Comparison of ENCODE assay signal across 22 mouse cellular contexts in genomic region chr1:54844361-54844760, GRCm38 (mm10).
A peak's percentile ranks its signal among the peaks of the same experiment; 100 is the strongest.
DNase-seq lines count a peak whose midpoint lies in the region; ATAC-seq lines count a peak whose summit lies in the region.
"Had no signal": no experiment of that assay in that cellular context is flagged by ENCODE, and none has a peak within 500 bp of the region (broad histone marks: within the 10 kb centered on the region; RNA-seq: fewer than 3 reads in every experiment).

No protein-coding gene starts in this region.

- peak; percentile 13 for DNase-seq in forebrain, embryonic 11.5 days (ENCODE audit: low spot score)
- peak; percentile 43 for DNase-seq in 3T3-L1 (ENCODE audit: low read depth, low spot score)
- DNase-seq in Muller cell, postnatal 12 days (ENCODE audit: inconsistent ontology term): peak; percentile 91
- DNase-seq in skeletal muscle tissue, adult 2 months (ENCODE audit: low read depth, low spot score): peak; percentile 29
- DNase-seq in ovary, postnatal 36 days (ENCODE audit: low spot score): no peak
- DNase-seq: adrenal gland, adult 2 months; adrenal gland, postnatal 10 days; adrenal gland, postnatal 25 days; cerebellum, adult 11 months; cerebellum, adult 18-20 months; cerebellum, adult 8-10 months; cerebellum, adult 9-11 months; cerebellum, postnatal 14 days had no signal

- no peaks in the 10 kb centered on the region for H3K27me3 ChIP-seq in forebrain, embryonic 11.5 days (ENCODE audit: control insufficient read depth, insufficient read depth, low read length)
- no peaks in the 10 kb centered on the region for H3K27me3 ChIP-seq in forebrain, embryonic 15.5 days
- H3K27me3 ChIP-seq: embryonic facial prominence, embryonic 12.5 days; forebrain, embryonic 13.5 days had no signal

- no peaks in the 10 kb centered on the region for H3K4me1 ChIP-seq in forebrain, embryonic 11.5 days (replicated peaks; ENCODE audit: control insufficient read depth, insufficient read depth, low read length)
- peaks cover 2% of the 10 kb centered on the region; the same call in 1 of the 2 replicates for H3K4me1 ChIP-seq in forebrain, embryonic 15.5 days
- H3K4me1 ChIP-seq: forebrain, embryonic 13.5 days had no signal

- H3K36me3 ChIP-seq in forebrain, embryonic 11.5 days (ENCODE audit: control insufficient read depth, insufficient read depth, low read length): no peaks in the 10 kb centered on the region
- no peaks in the 10 kb centered on the region for H3K36me3 ChIP-seq in forebrain, embryonic 15.5 days
- H3K36me3 ChIP-seq: embryonic facial prominence, embryonic 10.5 days; embryonic facial prominence, embryonic 12.5 days; forebrain, embryonic 10.5 days; G1E had no signal

- 85% methylated on average over 1 of the region's 1 CpGs for WGBS in forebrain, embryonic 11.5 days
- 58% methylated on average over 1 of the region's 1 CpGs for WGBS in forebrain, embryonic 15.5 days

- H3K27ac ChIP-seq in forebrain, embryonic 11.5 days (ENCODE audit: low read depth, low read length): no peak overlapping the region
- no peak overlapping the region for H3K27ac ChIP-seq in forebrain, embryonic 15.5 days (replicated peaks)
- H3K27ac ChIP-seq: embryonic facial prominence, embryonic 10.5 days; embryonic facial prominence, embryonic 12.5 days; forebrain, embryonic 10.5 days; forebrain, embryonic 13.5 days had no signal

- no peaks in the 10 kb centered on the region for H3K9me3 ChIP-seq in forebrain, embryonic 11.5 days (ENCODE audit: control insufficient read depth, low read length)
- no peaks in the 10 kb centered on the region for H3K9me3 ChIP-seq in forebrain, embryonic 15.5 days
- H3K9me3 ChIP-seq: embryonic facial prominence, embryonic 10.5 days; embryonic facial prominence, embryonic 12.5 days; forebrain, embryonic 10.5 days; forebrain, embryonic 13.5 days; G1E had no signal

- no peak overlapping the region for H3K9ac ChIP-seq in forebrain, embryonic 11.5 days (ENCODE audit: low read length)
- no peak overlapping the region for H3K9ac ChIP-seq in forebrain, embryonic 15.5 days (replicated peaks)
- H3K9ac ChIP-seq: embryonic facial prominence, embryonic 12.5 days; forebrain, embryonic 13.5 days had no signal

- no peak overlapping the region for H3K4me2 ChIP-seq in forebrain, embryonic 11.5 days (ENCODE audit: low read depth, low read length, severe bottlenecking)
- no peak overlapping the region for H3K4me2 ChIP-seq in forebrain, embryonic 15.5 days (replicated peaks)
- H3K4me2 ChIP-seq: embryonic facial prominence, embryonic 12.5 days; forebrain, embryonic 13.5 days had no signal

- ATAC-seq in forebrain, embryonic 11.5 days (replicated peaks; ENCODE audit: low FRiP score): no peak
- ATAC-seq in forebrain, embryonic 15.5 days (replicated peaks): no peak
- no peak for ATAC-seq in granulocyte monocyte progenitor cell, adult 5-6 weeks (replicated peaks; ENCODE audit: poor library complexity, severe bottlenecking)
- ATAC-seq: forebrain, embryonic 13.5 days; forebrain, embryonic 16.5 days had no signal

- H3K4me3 ChIP-seq in forebrain, embryonic 11.5 days (ENCODE audit: low read depth, low read length): no peak overlapping the region
- H3K4me3 ChIP-seq in forebrain, embryonic 15.5 days: no peak overlapping the region
- H3K4me3 ChIP-seq: embryonic facial prominence, embryonic 10.5 days; embryonic facial prominence, embryonic 12.5 days; erythroblast, embryonic 14.5 days; forebrain, embryonic 10.5 days; forebrain, embryonic 13.5 days had no signal
